Mouse (Mus musculus): Measurements from ENCODE around the gene Nr1h4. TPM values are rescaled to one million over a fixed set of nuclear protein-coding genes. Genes with fewer than 3 reads are reported as not detected.

The Nr1h4 gene
- total RNA-seq, 2 experiments from 2014 or later = not detected

- intact Hi-C loops (cut with DNase I) = loop anchor here (1.0 to 10.0 kb wide), 3 partner anchors 135 to 243 kb away; no protein-coding TSS in a partner anchor
- peak; percentile 90 for TF ChIP-seq CTCF (IDR thresholded peaks at IDR 0.05)
- DNase-seq (ENCODE audit: extremely low spot score in 1 of 2, low spot score in 2 of 2) = peak; percentile 81
- H3K4me3 ChIP-seq = no peak overlapping the region
- H3K27ac ChIP-seq = no peak overlapping the region
These were observed 71.4 kb downstream of the Nr1h4 start for GRCm38 (mm10) chr10:89461856-89462507.

- intact Hi-C loops (cut with DNase I) = loop anchor here (5.0 to 10.0 kb wide), 2 partner anchors 134 to 244 kb away; no protein-coding TSS in a partner anchor
- TF ChIP-seq CTCF (IDR thresholded peaks at IDR 0.05) = no peak
- no peak overlapping the region for H3K27ac ChIP-seq
- no peak overlapping the region for H3K4me3 ChIP-seq
- DNase-seq (ENCODE audit: extremely low spot score in 1 of 2, low spot score in 2 of 2) = no peak
These were observed 72.4 kb downstream of the Nr1h4 start for GRCm38 (mm10) chr10:89460972-89461371.

DNA sequence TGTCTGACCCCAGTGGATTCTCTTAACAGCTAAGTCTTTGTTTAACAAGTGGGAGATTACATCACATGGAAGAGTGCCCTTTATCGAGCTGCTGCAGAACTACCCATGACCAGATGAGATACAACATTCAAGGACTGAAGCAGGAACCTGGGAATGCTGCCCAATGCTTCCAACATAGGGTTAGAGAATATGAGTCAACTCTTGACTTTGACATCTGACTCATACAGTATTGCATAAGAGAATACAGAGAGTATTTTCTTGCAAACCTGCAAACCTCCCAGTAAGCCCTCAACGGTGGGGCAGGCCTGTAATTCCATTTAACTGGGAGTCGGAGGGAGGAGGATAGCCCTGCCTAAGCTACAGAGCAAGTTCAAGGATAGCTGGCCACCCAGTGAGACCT lies 74.6 kb downstream of the Nr1h4 start:
- intact Hi-C loops (cut with DNase I) = no loop called here
- no peak for TF ChIP-seq CTCF (IDR thresholded peaks at IDR 0.05)

GRCm38 (mm10) chr10:89453794-89454193 lies 79.6 kb downstream of the Nr1h4 start:
- no peak for DNase-seq (ENCODE audit: extremely low spot score in 1 of 2, low spot score in 2 of 2)
- no peak for TF ChIP-seq CTCF (IDR thresholded peaks at IDR 0.05)
- H3K27ac ChIP-seq = no peak overlapping the region
- intact Hi-C loops (cut with DNase I) = no loop called here
- H3K4me3 ChIP-seq = no peak overlapping the region

More for the DNA sequence above, 74.6 kb downstream of the Nr1h4 start:
- Histone ChIP-seq H3K4me3 (no peak overlapping the region), H3K27ac (no peak overlapping the region)
- DNase-seq (ENCODE audit: extremely low spot score in 1 of 2, low spot score in 2 of 2) = no peak

GRCm38 (mm10) chr10:89453068-89453641 lies 80.2 kb downstream of the Nr1h4 start:
- DNase-seq (ENCODE audit: extremely low spot score in 1 of 2, low spot score in 2 of 2) = no peak
- Histone ChIP-seq H3K4me3 (no peak overlapping the region), H3K27ac (no peak overlapping the region)
- no peak for TF ChIP-seq CTCF (IDR thresholded peaks at IDR 0.05)
- intact Hi-C loops (cut with DNase I) = no loop called here

- no peak for TF ChIP-seq CTCF (IDR thresholded peaks at IDR 0.05)
- no peak for DNase-seq (ENCODE audit: extremely low spot score in 1 of 2, low spot score in 2 of 2)
- intact Hi-C loops (cut with DNase I) = no loop called here
- H3K4me3 ChIP-seq = no peak overlapping the region
- H3K27ac ChIP-seq = no peak overlapping the region
These were observed 83.0 kb downstream of the Nr1h4 start for GRCm38 (mm10) chr10:89450411-89450810.

GRCm38 (mm10) chr10:89444381-89444780 lies 89.0 kb downstream of the Nr1h4 start:
- Histone ChIP-seq H3K27ac (no peak overlapping the region), H3K4me3 (peak overlapping the region; percentile 54)
- intact Hi-C loops (cut with DNase I) = no loop called here
- TF ChIP-seq CTCF (IDR thresholded peaks at IDR 0.05) = no peak
- DNase-seq (ENCODE audit: extremely low spot score in 1 of 2, low spot score in 2 of 2) = no peak

- Histone ChIP-seq H3K4me3 (peak within 1 kb of the TSS; percentile 54), H3K27ac (no peak within 1 kb of the TSS; the same call in 1 of the 2 replicates)
- intact Hi-C loops (cut with DNase I) = no loop called here
- TF ChIP-seq CTCF (IDR thresholded peaks at IDR 0.05) = no peak; the same call in 1 of the 2 replicates
- DNase-seq (ENCODE audit: extremely low spot score in 1 of 2, low spot score in 2 of 2) = peak; percentile 81 to 82
These were observed 89.7 kb downstream of the Nr1h4 start, which contains the start of gene Gas2l3 for GRCm38 (mm10) chr10:89443623-89444151. Gas2l3 (minus strand) TSS chr10:89443967.

DNA sequence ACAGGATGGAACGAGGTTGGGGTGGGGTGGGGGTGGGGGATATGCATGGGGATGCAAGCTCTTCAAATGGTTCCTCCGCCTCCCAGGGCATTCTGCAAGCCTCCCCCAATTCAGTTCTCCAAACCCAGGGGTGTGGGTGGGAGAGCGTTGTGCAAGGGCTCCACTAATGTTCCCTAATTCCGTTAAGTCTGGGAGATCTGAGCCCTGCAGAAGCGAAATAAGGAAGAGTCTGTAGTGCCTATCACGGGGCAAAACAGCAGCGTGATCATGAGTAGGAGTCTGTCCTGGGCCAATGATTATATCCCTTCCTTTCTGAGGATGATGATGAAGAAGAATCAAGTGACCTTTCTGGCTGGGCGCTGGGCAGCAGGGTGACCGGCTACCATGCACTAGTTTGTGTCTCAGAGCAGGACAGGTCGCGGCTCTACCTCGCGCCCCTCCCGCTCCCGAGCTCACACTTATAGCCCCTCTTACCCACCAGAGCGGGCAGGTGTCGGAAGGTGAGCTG lies 90.2 kb downstream of the Nr1h4 start:
- peak overlapping the region; percentile 54 for H3K4me3 ChIP-seq
- no peak for DNase-seq (ENCODE audit: extremely low spot score in 1 of 2, low spot score in 2 of 2)
- intact Hi-C loops (cut with DNase I) = no loop called here
- no peak for TF ChIP-seq CTCF (IDR thresholded peaks at IDR 0.05)
- no peak overlapping the region; the same call in 1 of the 2 replicates for H3K27ac ChIP-seq

GRCm38 (mm10) chr10:89442640-89443039 lies 90.7 kb downstream of the Nr1h4 start:
- H3K4me3 ChIP-seq = peak overlapping the region; percentile 54
- DNase-seq (ENCODE audit: extremely low spot score in 1 of 2, low spot score in 2 of 2) = no peak

GRCm38 (mm10) chr10:89441961-89442360 lies 91.4 kb downstream of the Nr1h4 start:
- Histone ChIP-seq H3K4me3 (no peak overlapping the region), H3K27ac (no peak overlapping the region)
- TF ChIP-seq CTCF (IDR thresholded peaks at IDR 0.05) = no peak
- DNase-seq (ENCODE audit: extremely low spot score in 1 of 2, low spot score in 2 of 2) = no peak
- intact Hi-C loops (cut with DNase I) = no loop called here

More at GRCm38 (mm10) chr10:89442640-89443039, 90.7 kb downstream of the Nr1h4 start:
- intact Hi-C loops (cut with DNase I) = no loop called here
- no peak overlapping the region for H3K27ac ChIP-seq
- no peak for TF ChIP-seq CTCF (IDR thresholded peaks at IDR 0.05)

GRCm38 (mm10) chr10:89439380-89439779 lies 94.0 kb downstream of the Nr1h4 start:
- no peak for DNase-seq (ENCODE audit: extremely low spot score in 1 of 2, low spot score in 2 of 2)
- no peak overlapping the region for H3K4me3 ChIP-seq
- no peak for TF ChIP-seq CTCF (IDR thresholded peaks at IDR 0.05)
- H3K27ac ChIP-seq = no peak overlapping the region
- intact Hi-C loops (cut with DNase I) = no loop called here
